Mouse (Mus musculus): ENCODE data around the gene Fastk.

DNA sequence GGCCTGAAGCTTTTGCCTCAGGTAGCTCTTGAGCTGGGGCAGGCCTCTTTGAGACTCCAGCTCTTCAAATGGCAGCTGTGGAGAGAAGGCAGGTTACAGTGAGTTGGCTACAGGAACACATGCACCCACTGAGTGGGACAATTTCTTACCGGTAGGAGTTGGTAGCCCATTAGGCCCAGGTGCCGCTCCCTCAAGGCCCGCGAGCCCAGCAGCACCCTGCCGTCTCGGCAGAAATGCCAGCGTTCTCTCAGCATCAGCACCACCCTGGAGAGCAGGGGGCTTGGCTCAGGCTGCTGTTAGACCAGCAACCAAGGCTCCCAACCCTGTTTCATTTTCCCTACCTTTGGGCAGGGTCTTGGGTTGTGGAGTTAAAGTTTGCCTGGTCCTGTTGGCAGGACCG is 3.9 kb downstream of the Fastk start:
- TF ChIP-seq EP300 (IDR thresholded peaks at IDR 0.05; ENCODE audit: low read depth) (no peak), CTCF (IDR thresholded peaks at IDR 0.05; ENCODE audit: low read depth) (no peak)

All from heart, postnatal 0 days (tissue).